Mouse (Mus musculus): ENCODE data around the gene 4930470P17Rik. TPM values are rescaled to one million over a fixed set of nuclear protein-coding genes. Genes with fewer than 3 reads are reported as not detected.

Gene 4930470P17Rik
- polyA plus RNA-seq, 1 experiment = not detected

- TF ChIP-seq CEBPB (IDR thresholded peaks at IDR 0.05; ENCODE audit: low read depth) (no peak), FOSL1 (IDR thresholded peaks at IDR 0.05; ENCODE audit: insufficient read depth, low read length, poor library complexity, severe bottlenecking) (no peak), MYOD1 (IDR thresholded peaks at IDR 0.05; ENCODE audit: control insufficient read depth, insufficient read length, low read depth) (no peak), CTCF (IDR thresholded peaks at IDR 0.05; ENCODE audit: control insufficient read depth, insufficient read depth, insufficient read length) (no peak), USF1 (IDR thresholded peaks at IDR 0.05; ENCODE audit: low read depth) (no peak), MYOG (IDR thresholded peaks at IDR 0.05; ENCODE audit: control insufficient read depth, extremely low read depth, insufficient read length) (no peak), MAX (IDR thresholded peaks at IDR 0.05) (no peak)
- Histone ChIP-seq H3ac (ENCODE audit: control insufficient read depth, insufficient read length, low read depth) (no peak overlapping the region), H3K27me3 (ENCODE audit: control insufficient read depth, insufficient read depth, insufficient read length) (peaks cover 4% of the 10 kb centered on the region), H3K79me3 (ENCODE audit: low read depth) (no peaks in the 10 kb centered on the region), H3K36me3 (ENCODE audit: control insufficient read depth, insufficient read depth) (no peaks in the 10 kb centered on the region), H3K4me3 (ENCODE audit: insufficient read depth, poor library complexity, severe bottlenecking) (no peak overlapping the region), H3K79me2 (ENCODE audit: control insufficient read depth, insufficient read depth) (no peaks in the 10 kb centered on the region)
Measured at GRCm38 (mm10) chr2:170550240-170550639, 51.6 kb downstream of the 4930470P17Rik start.

DNA sequence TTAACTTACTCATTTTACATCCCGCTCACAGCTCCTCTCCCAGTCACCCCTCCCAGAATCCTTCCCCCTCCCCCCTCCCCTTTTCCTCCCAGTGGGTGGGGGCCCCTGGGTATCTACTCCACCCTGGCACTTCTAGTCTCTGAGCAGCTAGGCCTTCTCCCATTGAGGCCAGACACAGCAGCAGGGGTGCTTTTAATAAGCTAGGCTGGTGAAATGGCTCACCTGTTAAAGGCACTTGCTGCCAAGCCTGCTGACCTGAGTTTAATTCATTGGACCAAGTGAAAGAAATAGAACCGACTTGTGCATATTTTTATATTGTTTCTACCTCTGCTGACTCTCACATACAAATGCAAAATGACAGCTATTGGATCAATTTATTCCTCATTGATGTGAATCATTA, 52.7 kb downstream of the 4930470P17Rik start:
- no peak overlapping the region for H3ac ChIP-seq (ENCODE audit: control insufficient read depth, insufficient read length, low read depth)
- no peak for TF ChIP-seq CEBPB (IDR thresholded peaks at IDR 0.05; ENCODE audit: low read depth)
- no peak for TF ChIP-seq FOSL1 (IDR thresholded peaks at IDR 0.05; ENCODE audit: insufficient read depth, low read length, poor library complexity, severe bottlenecking)
- no peak for TF ChIP-seq USF1 (IDR thresholded peaks at IDR 0.05; ENCODE audit: low read depth)
- TF ChIP-seq MAX (IDR thresholded peaks at IDR 0.05) = no peak
- TF ChIP-seq CTCF (IDR thresholded peaks at IDR 0.05; ENCODE audit: control insufficient read depth, insufficient read depth, insufficient read length) = no peak
- no peak for TF ChIP-seq MYOD1 (IDR thresholded peaks at IDR 0.05; ENCODE audit: control insufficient read depth, insufficient read length, low read depth)
- TF ChIP-seq MYOG (IDR thresholded peaks at IDR 0.05; ENCODE audit: control insufficient read depth, extremely low read depth, insufficient read length) = no peak
- H3K36me3 ChIP-seq (ENCODE audit: control insufficient read depth, insufficient read depth) = no peaks in the 10 kb centered on the region
- no peaks in the 10 kb centered on the region for H3K79me3 ChIP-seq (ENCODE audit: low read depth)
- H3K79me2 ChIP-seq (ENCODE audit: control insufficient read depth, insufficient read depth) = no peaks in the 10 kb centered on the region
- no peak overlapping the region for H3K4me3 ChIP-seq (ENCODE audit: insufficient read depth, poor library complexity, severe bottlenecking)
- H3K27me3 ChIP-seq (ENCODE audit: control insufficient read depth, insufficient read depth, insufficient read length) = peaks cover 4% of the 10 kb centered on the region

GRCm38 (mm10) chr2:170548046-170548445, 53.8 kb downstream of the 4930470P17Rik start:
- Histone ChIP-seq H3K79me3 (ENCODE audit: low read depth) (no peaks in the 10 kb centered on the region), H3K79me2 (ENCODE audit: control insufficient read depth, insufficient read depth) (no peaks in the 10 kb centered on the region), H3ac (ENCODE audit: control insufficient read depth, insufficient read length, low read depth) (no peak overlapping the region), H3K4me3 (ENCODE audit: insufficient read depth, poor library complexity, severe bottlenecking) (no peak overlapping the region), H3K36me3 (ENCODE audit: control insufficient read depth, insufficient read depth) (no peaks in the 10 kb centered on the region), H3K27me3 (ENCODE audit: control insufficient read depth, insufficient read depth, insufficient read length) (peaks cover 4% of the 10 kb centered on the region)
- no peak for TF ChIP-seq MYOD1 (IDR thresholded peaks at IDR 0.05; ENCODE audit: control insufficient read depth, insufficient read length, low read depth)
- no peak for TF ChIP-seq MYOG (IDR thresholded peaks at IDR 0.05; ENCODE audit: control insufficient read depth, extremely low read depth, insufficient read length)
- no peak for TF ChIP-seq MAX (IDR thresholded peaks at IDR 0.05)
- no peak for TF ChIP-seq CEBPB (IDR thresholded peaks at IDR 0.05; ENCODE audit: low read depth)
- TF ChIP-seq FOSL1 (IDR thresholded peaks at IDR 0.05; ENCODE audit: insufficient read depth, low read length, poor library complexity, severe bottlenecking) = no peak
- no peak for TF ChIP-seq USF1 (IDR thresholded peaks at IDR 0.05; ENCODE audit: low read depth)
- no peak for TF ChIP-seq CTCF (IDR thresholded peaks at IDR 0.05; ENCODE audit: control insufficient read depth, insufficient read depth, insufficient read length)

GRCm38 (mm10) chr2:170547526-170547925, 54.3 kb downstream of the 4930470P17Rik start:
- TF ChIP-seq MYOD1 (IDR thresholded peaks at IDR 0.05; ENCODE audit: control insufficient read depth, insufficient read length, low read depth) (no peak), CTCF (IDR thresholded peaks at IDR 0.05; ENCODE audit: control insufficient read depth, insufficient read depth, insufficient read length) (no peak), FOSL1 (IDR thresholded peaks at IDR 0.05; ENCODE audit: insufficient read depth, low read length, poor library complexity, severe bottlenecking) (no peak), MAX (IDR thresholded peaks at IDR 0.05) (no peak), CEBPB (IDR thresholded peaks at IDR 0.05; ENCODE audit: low read depth) (no peak), MYOG (IDR thresholded peaks at IDR 0.05; ENCODE audit: control insufficient read depth, extremely low read depth, insufficient read length) (no peak)
- Histone ChIP-seq H3K36me3 (ENCODE audit: control insufficient read depth, insufficient read depth) (no peaks in the 10 kb centered on the region), H3K27me3 (ENCODE audit: control insufficient read depth, insufficient read depth, insufficient read length) (peaks cover 4% of the 10 kb centered on the region), H3K4me3 (ENCODE audit: insufficient read depth, poor library complexity, severe bottlenecking) (no peak overlapping the region), H3ac (ENCODE audit: control insufficient read depth, insufficient read length, low read depth) (no peak overlapping the region), H3K79me3 (ENCODE audit: low read depth) (no peaks in the 10 kb centered on the region), H3K79me2 (ENCODE audit: control insufficient read depth, insufficient read depth) (no peaks in the 10 kb centered on the region)

GRCm38 (mm10) chr2:170545745-170546144, 56.1 kb downstream of the 4930470P17Rik start:
- Histone ChIP-seq H3K4me3 (ENCODE audit: insufficient read depth, poor library complexity, severe bottlenecking) (no peak overlapping the region), H3K36me3 (ENCODE audit: control insufficient read depth, insufficient read depth) (no peaks in the 10 kb centered on the region), H3K79me3 (ENCODE audit: low read depth) (no peaks in the 10 kb centered on the region), H3ac (ENCODE audit: control insufficient read depth, insufficient read length, low read depth) (no peak overlapping the region), H3K27me3 (ENCODE audit: control insufficient read depth, insufficient read depth, insufficient read length) (peaks cover 4% of the 10 kb centered on the region), H3K79me2 (ENCODE audit: control insufficient read depth, insufficient read depth) (no peaks in the 10 kb centered on the region)
- TF ChIP-seq FOSL1 (IDR thresholded peaks at IDR 0.05; ENCODE audit: insufficient read depth, low read length, poor library complexity, severe bottlenecking) (no peak), MAX (IDR thresholded peaks at IDR 0.05) (no peak), MYOD1 (IDR thresholded peaks at IDR 0.05; ENCODE audit: control insufficient read depth, insufficient read length, low read depth) (no peak), CTCF (IDR thresholded peaks at IDR 0.05; ENCODE audit: control insufficient read depth, insufficient read depth, insufficient read length) (no peak), MYOG (IDR thresholded peaks at IDR 0.05; ENCODE audit: control insufficient read depth, extremely low read depth, insufficient read length) (no peak), CEBPB (IDR thresholded peaks at IDR 0.05; ENCODE audit: low read depth) (no peak), USF1 (IDR thresholded peaks at IDR 0.05; ENCODE audit: low read depth) (no peak)

GRCm38 (mm10) chr2:170544950-170545349, 56.9 kb downstream of the 4930470P17Rik start:
- Histone ChIP-seq H3K79me2 (ENCODE audit: control insufficient read depth, insufficient read depth) (no peaks in the 10 kb centered on the region), H3K27me3 (ENCODE audit: control insufficient read depth, insufficient read depth, insufficient read length) (peaks cover 7% of the 10 kb centered on the region), H3K4me3 (ENCODE audit: insufficient read depth, poor library complexity, severe bottlenecking) (no peak overlapping the region), H3K79me3 (ENCODE audit: low read depth) (no peaks in the 10 kb centered on the region), H3ac (ENCODE audit: control insufficient read depth, insufficient read length, low read depth) (no peak overlapping the region), H3K36me3 (ENCODE audit: control insufficient read depth, insufficient read depth) (no peaks in the 10 kb centered on the region)
- TF ChIP-seq CTCF (IDR thresholded peaks at IDR 0.05; ENCODE audit: control insufficient read depth, insufficient read depth, insufficient read length) = no peak
- no peak for TF ChIP-seq MAX (IDR thresholded peaks at IDR 0.05)
- TF ChIP-seq MYOG (IDR thresholded peaks at IDR 0.05; ENCODE audit: control insufficient read depth, extremely low read depth, insufficient read length) = no peak
- no peak for TF ChIP-seq MYOD1 (IDR thresholded peaks at IDR 0.05; ENCODE audit: control insufficient read depth, insufficient read length, low read depth)
- no peak for TF ChIP-seq FOSL1 (IDR thresholded peaks at IDR 0.05; ENCODE audit: insufficient read depth, low read length, poor library complexity, severe bottlenecking)
- TF ChIP-seq CEBPB (IDR thresholded peaks at IDR 0.05; ENCODE audit: low read depth) = no peak
- no peak for TF ChIP-seq USF1 (IDR thresholded peaks at IDR 0.05; ENCODE audit: low read depth)
